Mouse (Mus musculus): ENCODE data around the gene Map2k4.

DNA sequence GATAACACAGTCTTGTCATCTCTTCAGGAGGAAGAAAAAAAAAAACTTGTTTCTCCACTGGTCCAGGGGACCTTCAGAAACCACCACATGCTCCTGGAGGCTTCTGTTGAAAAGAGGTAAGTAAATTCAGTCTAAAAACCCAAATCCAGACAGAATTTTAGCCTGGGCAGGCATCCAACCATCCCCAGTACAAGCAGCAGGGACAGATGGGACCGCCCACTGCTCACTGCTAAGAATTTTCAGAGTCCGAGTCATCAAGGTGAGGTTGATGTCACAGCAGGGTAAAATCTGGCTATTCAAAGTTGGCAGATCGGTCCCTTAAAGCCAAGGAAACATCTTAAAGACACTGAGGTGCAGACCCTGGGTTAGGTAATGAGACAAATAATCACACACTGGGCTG is 13.8 kb upstream of the Map2k4 start:
- TF ChIP-seq CTCF (IDR thresholded peaks at IDR 0.05; ENCODE audit: low read depth, low read length) (no peak), POLR2A (IDR thresholded peaks at IDR 0.05; ENCODE audit: insufficient read depth, low read length) (no peak)
